Mouse (Mus musculus) lung, postnatal 0 days (tissue): ENCODE measurements around the gene Ccdc137.

Experiments used
- CTCF ChIP-seq: IDR thresholded peaks from 2 replicates; pipeline ENCODE4 v1.5.1; 2016; ENCODE audit warnings: antibody characterized with exemption, mild to moderate bottlenecking
- EP300 ChIP-seq: IDR thresholded peaks from 2 replicates; pipeline ENCODE4 v1.6.1; 2016; ENCODE audit warnings: antibody characterized with exemption, mild to moderate bottlenecking, control low read depth

- TF ChIP-seq EP300 (no peak), CTCF (no peak)
These were observed 40.1 kb upstream of the Ccdc137 start for GRCm38 (mm10) chr11:120417852-120418251.
